Mouse (Mus musculus) cerebellum, adult 11 months (tissue): ENCODE results near the gene Gif.

Experiments
- DNase-seq: peaks from one replicate; pipeline ENCODE4 v3.0.0; 2022

The Gif gene

DNA sequence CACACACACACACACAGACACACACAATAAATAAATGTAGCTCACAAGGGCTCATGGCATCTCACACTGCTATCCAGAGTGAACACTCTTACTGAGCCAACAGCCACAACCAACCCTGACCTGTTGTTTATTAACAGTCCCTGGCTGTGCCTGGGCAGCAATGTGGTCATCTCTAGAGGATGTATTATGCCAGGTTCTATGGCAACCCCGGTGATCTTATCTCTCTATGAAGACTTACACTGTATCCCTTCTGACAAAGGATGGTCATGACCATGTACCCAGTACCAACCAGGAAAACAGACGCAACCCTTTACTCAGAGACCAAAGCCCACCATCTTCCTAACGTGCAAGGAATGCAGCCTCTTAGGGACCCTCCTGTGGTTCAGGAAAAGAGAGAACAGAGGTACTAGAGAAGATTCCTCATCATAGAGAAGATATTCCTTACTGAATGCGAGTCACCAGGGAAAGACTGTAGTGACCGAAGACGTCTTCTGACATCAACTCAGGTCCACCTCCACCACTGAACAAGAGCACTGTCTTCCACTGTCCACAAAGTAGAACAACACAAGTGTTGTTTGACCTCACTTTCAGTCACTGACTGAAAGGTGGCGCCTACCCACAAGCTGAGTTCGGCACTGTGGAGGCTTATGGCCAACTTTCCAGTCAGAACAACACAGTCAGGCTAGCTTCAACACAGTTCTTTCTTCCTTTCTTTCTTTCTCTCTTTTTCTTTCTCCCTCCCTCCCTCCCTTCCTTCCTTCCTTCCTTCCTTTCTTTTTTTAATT is 53.4 kb downstream of the Gif start:
- DNase-seq: no peak

- no peak for DNase-seq
Measured at GRCm38 (mm10) chr19:11804423-11804822, 57.1 kb downstream of the Gif start.

DNA sequence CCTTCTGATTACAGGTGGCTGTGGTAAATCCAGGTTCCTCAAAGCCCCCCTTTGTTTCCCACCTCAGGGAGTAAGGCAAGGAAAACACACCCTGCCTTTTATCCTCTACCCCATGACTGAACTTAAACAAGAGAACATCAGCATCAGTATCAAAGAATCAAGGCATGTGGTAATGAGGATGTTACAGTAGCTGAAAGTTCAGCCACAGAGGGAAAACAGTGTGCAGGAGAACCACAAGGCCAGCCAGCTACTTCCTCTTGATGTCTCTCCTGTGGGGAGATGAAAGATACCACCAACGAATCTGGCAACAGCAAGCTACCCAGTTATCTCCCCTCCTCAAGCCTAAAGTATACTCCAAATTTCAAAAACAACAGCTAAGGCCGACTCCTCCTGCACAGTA is 59.9 kb downstream of the Gif start:
- no peak for DNase-seq

DNA sequence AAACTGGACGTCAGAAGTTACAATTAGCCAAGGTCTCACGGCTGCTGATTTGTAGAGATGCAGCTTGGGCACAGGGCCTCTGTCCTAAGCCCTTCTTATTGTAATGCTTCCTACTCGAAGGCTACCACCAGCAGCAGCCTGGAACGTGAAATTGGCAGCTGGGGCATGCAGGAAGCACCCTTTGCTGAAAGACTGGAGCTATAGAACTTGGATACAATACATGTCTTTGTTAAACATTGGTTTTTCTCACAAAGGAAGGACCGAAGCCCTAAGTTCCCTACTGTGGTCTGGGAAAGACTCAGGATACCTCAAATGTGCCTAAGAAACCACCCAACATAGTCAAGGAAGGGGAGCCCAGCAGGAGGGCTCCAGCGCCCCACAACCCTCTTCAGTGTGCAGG is 60.5 kb downstream of the Gif start:
- DNase-seq: no peak

- DNase-seq: no peak
Measured at GRCm38 (mm10) chr19:11808452-11808851, 61.1 kb downstream of the Gif start.

- no peak for DNase-seq
Measured at GRCm38 (mm10) chr19:11810003-11810758, 62.8 kb downstream of the Gif start.

- no peak for DNase-seq
Measured at GRCm38 (mm10) chr19:11810856-11811255, 63.5 kb downstream of the Gif start.

DNA sequence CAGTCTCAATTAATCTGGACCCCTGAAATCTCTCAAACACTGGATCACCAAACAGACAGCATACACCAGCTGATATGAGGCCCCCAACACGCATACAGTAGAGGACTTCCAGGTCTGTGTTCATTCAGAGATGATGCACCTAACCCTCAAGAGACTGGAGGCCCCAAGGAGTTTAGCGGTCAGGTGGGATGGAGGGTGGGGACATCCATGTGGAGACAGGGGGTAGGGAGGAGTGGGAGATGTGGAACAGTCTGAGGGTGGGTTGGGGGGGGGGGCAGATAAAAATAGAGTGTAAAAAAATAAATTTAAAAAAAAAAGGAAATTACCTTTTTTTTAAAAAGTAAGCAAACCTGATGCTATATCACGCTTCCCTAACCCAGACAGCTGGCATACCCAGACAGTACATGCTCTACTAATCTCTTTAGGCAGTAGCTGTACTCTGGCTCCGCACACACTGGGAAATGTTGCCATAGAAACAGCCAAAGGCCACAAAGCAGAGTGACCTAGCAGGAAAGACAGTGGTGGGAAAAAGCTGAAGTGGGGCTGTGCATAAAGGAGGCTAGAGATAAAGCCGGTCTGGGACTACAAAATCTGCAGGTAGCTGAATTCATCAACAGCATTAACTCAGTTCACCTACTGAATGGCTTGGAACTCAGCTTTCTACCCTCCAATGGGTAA is 64.5 kb downstream of the Gif start:
- DNase-seq: no peak
